Mouse (Mus musculus): Measurements from ENCODE around the gene Gja5. TPM values are rescaled to one million over a fixed set of nuclear protein-coding genes. Genes with fewer than 3 reads are reported as not detected.

The Gja5 gene
- 3.1 and 3.6 TPM in 2 replicates for polyA plus RNA-seq (2015; fragmentation: Nextera tagmentation; extraction: Ambion mirVana)

DNA sequence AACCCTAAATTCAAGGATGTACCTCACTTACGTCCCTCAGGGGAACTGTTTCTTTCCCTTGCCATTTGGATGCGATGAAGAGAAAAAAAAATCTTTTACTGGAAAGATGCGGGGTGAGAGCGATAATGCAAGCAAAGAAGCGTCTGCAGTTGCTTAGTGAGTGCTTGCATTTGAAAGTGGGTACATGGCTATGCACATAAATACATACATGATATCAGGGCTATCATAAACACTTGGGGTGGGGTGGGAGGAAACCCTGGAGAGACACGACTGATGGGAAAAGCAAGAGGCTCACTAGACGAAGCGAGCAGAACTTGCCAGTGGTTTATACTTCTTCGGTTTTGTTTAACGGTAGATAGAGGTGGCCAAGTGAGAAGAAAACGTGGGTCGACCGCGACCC, at the start of gene Gja5:
Gene Gja5, plus strand, starts transcription at position 301 of the 400 bp plus-strand sequence.
- 13% methylated on average over 14 of the region's 14 CpGs for WGBS

DNA sequence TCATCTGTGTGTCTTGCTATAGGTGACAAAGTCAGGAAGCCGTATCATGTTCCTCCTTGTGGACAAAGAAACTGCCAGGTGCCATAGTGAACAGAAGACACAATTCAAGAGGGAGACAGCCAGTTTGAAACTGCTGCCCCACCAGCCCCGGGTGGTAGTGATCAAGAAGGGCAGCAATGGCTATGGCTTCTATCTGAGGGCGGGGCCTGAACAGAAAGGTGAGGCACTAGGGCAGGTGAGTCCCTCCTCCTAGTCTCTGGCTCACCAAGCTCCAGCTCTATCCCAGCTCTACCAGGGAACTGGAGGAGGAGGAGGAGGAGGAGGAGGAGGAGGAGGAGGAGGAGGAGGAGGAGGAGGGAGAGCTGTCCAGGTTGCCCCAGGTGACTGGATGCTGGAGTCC, 48.7 kb upstream of the Gja5 start:
- WGBS, result 83% methylated on average over 3 of the region's 3 CpGs
- H3K27ac ChIP-seq, result no peak overlapping the region
- ATAC-seq, result no peak
- H3K4me1 ChIP-seq (replicated peaks), result no peaks in the 10 kb centered on the region
- peaks cover 6% of the 10 kb centered on the region; the same call in 1 of the 2 replicates for H3K36me3 ChIP-seq
- H3K9me3 ChIP-seq, result no peaks in the 10 kb centered on the region
- no peak overlapping the region for H3K4me2 ChIP-seq (replicated peaks)
- no peak overlapping the region for H3K9ac ChIP-seq (replicated peaks)
- no peak overlapping the region for H3K4me3 ChIP-seq (replicated peaks)
- no peaks in the 10 kb centered on the region for H3K27me3 ChIP-seq

More for the DNA sequence above, at the start of gene Gja5:
- Histone ChIP-seq H3K4me2 (replicated peaks) (peak within 1 kb of the TSS; percentile 87), H3K27me3 (peaks cover 18% of the 10 kb centered on the region), H3K9me3 (no peaks in the 10 kb centered on the region), H3K4me3 (replicated peaks) (peak within 1 kb of the TSS; percentile 81), H3K27ac (peak within 1 kb of the TSS; percentile 48; the same call in 1 of the 2 replicates), H3K36me3 (no peaks in the 10 kb centered on the region), H3K9ac (replicated peaks) (peak within 1 kb of the TSS; percentile 91), H3K4me1 (replicated peaks) (peaks cover 14% of the 10 kb centered on the region)
- no peak for ATAC-seq

DNA sequence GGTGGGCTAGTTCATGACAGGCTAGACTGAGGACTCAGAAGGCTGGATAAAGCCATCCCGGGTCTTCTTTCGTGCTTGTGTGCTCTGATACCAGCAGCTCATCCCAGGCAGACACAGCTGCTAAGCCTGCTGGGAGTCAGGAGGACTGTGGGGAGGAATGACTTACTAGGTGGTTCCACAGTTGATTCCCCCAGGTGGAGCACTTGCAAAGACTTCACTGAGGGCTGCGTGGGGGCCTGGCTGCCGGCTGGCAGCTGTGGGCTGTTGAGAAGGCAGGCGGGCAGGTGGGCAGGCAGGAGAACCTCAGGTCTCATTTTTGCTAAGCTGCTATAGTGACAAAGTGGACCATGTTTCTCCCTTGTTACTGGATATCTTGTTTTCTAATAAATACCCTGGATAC, 44.0 kb upstream of the Gja5 start:
- H3K36me3 ChIP-seq, result peaks cover 6% of the 10 kb centered on the region; the same call in 1 of the 2 replicates
- no peak overlapping the region for H3K27ac ChIP-seq
- no peak for ATAC-seq
- no peak overlapping the region for H3K4me2 ChIP-seq (replicated peaks)
- WGBS, result 94% methylated on average over 5 of the region's 5 CpGs
- H3K9me3 ChIP-seq, result no peaks in the 10 kb centered on the region
- no peaks in the 10 kb centered on the region for H3K27me3 ChIP-seq
- no peak overlapping the region for H3K9ac ChIP-seq (replicated peaks)
- no peak overlapping the region for H3K4me3 ChIP-seq (replicated peaks)
- H3K4me1 ChIP-seq (replicated peaks), result no peaks in the 10 kb centered on the region

DNA sequence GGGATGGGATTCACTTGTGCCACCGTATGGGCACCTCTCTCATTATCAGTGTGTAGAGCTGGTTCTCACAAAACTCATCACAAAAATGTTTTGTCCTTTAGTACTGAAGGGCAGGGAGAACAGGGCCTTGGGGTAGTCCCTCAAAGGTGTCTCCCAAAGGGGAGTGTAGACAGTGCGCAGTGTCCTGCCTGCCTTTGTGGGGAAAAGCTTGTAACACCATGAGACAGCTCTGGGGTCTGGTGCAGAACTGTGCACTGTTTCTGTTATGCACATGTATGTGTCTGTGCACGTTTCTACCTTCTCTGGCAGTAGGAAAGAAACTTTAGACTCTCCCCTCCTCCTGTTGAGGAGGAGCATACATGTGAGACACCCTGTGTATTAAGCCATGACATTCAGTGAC, 36.6 kb upstream of the Gja5 start:
- H3K4me2 ChIP-seq (replicated peaks), result no peak overlapping the region
- H3K27me3 ChIP-seq, result no peaks in the 10 kb centered on the region
- no peak overlapping the region for H3K4me3 ChIP-seq (replicated peaks)
- peaks cover 51% of the 10 kb centered on the region for H3K36me3 ChIP-seq
- no peaks in the 10 kb centered on the region for H3K9me3 ChIP-seq
- WGBS, result 89% methylated on average over 3 of the region's 3 CpGs
- H3K9ac ChIP-seq (replicated peaks), result no peak overlapping the region
- no peak for ATAC-seq
- no peak overlapping the region for H3K27ac ChIP-seq
- H3K4me1 ChIP-seq (replicated peaks), result no peaks in the 10 kb centered on the region

DNA sequence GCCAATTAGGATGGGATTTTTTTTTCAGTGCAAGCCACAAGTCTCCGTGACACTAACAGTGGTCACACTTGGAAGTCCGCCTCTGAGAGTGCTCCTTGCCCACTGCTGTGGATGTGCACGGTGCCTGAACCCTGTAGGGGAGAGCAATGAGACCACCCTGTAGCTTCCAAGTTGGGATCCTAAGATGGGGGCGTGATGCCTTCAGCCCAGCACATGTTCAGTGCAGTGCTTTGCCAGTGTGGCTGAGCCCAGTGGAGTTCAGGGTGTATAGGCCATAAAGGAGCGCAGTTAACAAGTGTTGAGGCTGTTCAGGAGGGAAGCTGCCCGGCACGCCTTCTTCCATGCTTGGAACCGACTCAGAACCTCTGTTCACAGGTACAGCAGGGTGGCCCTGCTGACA, 35.9 kb upstream of the Gja5 start:
- no peak for ATAC-seq
- WGBS, result 94% methylated on average over 8 of the region's 8 CpGs
- Histone ChIP-seq H3K36me3 (peaks cover 58% of the 10 kb centered on the region), H3K4me1 (replicated peaks) (no peaks in the 10 kb centered on the region), H3K4me3 (replicated peaks) (no peak overlapping the region), H3K9ac (replicated peaks) (no peak overlapping the region), H3K27me3 (no peaks in the 10 kb centered on the region), H3K27ac (no peak overlapping the region), H3K9me3 (no peaks in the 10 kb centered on the region), H3K4me2 (replicated peaks) (no peak overlapping the region)

DNA sequence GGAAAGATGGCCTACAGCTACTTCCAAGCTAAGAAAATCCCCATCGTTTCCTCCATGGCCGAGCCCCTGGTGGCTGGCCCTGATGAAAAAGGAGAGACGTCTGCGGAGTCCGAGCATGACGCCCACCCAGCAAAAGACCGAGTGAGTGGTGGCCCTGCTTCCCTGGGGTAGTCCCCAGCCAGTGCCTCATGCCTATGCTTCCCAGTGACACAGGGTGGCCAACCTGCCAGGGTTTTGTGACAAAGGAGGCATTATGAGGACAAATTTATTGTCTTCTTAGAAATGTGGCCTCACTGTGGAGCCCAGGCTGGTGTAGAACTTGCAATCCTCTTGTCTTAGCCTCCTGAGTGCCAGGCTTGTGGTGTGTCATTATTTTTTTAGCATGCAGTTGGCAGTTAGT, 35.4 kb upstream of the Gja5 start:
- Histone ChIP-seq H3K9me3 (no peaks in the 10 kb centered on the region), H3K27me3 (no peaks in the 10 kb centered on the region), H3K4me3 (replicated peaks) (no peak overlapping the region), H3K27ac (no peak overlapping the region), H3K36me3 (peaks cover 63% of the 10 kb centered on the region), H3K9ac (replicated peaks) (no peak overlapping the region), H3K4me1 (replicated peaks) (no peaks in the 10 kb centered on the region), H3K4me2 (replicated peaks) (no peak overlapping the region)
- WGBS, result 94% methylated on average over 7 of the region's 7 CpGs
- ATAC-seq, result no peak

DNA sequence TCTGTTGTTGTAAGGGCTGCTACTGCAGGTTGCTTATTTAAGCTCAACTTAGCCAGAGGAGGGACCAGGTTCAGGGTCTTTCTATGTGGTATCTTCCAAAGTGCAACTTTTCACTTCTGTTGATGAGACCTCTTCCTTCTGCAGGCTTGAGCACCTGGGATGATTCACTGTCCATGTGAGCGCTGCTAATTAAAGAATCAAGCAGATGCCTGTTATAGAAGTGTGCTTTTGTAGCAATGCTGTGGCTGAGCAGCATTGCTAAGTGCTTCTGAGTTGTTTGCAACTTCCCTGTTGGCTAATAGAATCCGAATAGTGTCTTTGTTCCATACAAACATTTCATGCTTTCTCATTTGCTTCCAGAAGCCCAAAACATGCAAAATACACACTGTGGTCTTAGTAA, 34.2 kb upstream of the Gja5 start:
- no peak for ATAC-seq
- Histone ChIP-seq H3K27ac (no peak overlapping the region), H3K4me2 (replicated peaks) (no peak overlapping the region), H3K4me3 (replicated peaks) (no peak overlapping the region), H3K9me3 (no peaks in the 10 kb centered on the region), H3K4me1 (replicated peaks) (no peaks in the 10 kb centered on the region), H3K36me3 (peaks cover 73% of the 10 kb centered on the region), H3K9ac (replicated peaks) (no peak overlapping the region), H3K27me3 (no peaks in the 10 kb centered on the region)
- 97% methylated on average over 2 of the region's 2 CpGs for WGBS

DNA sequence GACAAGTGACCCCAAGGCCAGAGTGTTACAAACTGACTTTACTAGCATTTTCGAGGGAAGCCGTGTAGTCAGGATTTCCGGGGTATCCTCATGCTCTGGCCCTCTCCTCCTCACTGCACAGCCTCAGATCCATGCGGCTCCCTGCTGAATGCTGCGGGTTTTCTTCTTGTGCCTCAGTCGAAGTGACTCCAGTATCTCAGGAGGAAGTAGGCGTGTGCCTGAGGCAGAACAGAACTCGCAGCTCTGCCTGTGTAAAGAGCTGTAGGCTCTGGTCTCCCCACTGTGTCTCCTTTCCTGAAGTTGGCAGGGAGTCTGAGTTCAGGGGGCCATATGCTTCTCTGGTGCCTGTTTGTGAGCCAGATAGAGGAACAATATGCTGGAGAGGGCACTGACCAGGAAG, 33.4 kb upstream of the Gja5 start:
- Histone ChIP-seq H3K27ac (no peak overlapping the region), H3K36me3 (peaks cover 78% of the 10 kb centered on the region), H3K9me3 (no peaks in the 10 kb centered on the region), H3K4me2 (replicated peaks) (no peak overlapping the region), H3K4me3 (replicated peaks) (no peak overlapping the region), H3K9ac (replicated peaks) (no peak overlapping the region), H3K4me1 (replicated peaks) (no peaks in the 10 kb centered on the region), H3K27me3 (no peaks in the 10 kb centered on the region)
- ATAC-seq, result no peak
- WGBS, result 94% methylated on average over 8 of the region's 8 CpGs

DNA sequence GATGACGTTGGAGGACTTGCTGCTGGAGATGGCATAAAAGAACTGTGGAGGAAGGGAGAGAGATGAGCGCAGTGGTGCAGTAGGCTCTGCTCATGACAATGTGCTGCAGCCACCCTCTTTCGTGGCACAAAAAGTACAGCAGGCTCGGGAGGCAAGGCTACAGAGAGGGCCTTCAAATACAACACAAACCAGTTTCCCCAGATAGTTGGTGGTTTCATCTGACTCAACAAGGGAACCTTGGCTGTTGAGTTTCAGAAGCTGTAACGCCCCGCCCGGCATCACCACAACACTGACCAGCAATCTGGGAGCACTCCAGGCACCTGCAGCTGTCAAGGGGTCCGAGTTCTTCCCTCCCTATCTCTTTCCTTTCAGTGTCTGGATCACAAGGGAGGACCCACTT, 32.0 kb upstream of the Gja5 start:
- H3K4me1 ChIP-seq (replicated peaks), result no peaks in the 10 kb centered on the region
- ATAC-seq, result no peak
- H3K4me3 ChIP-seq (replicated peaks), result no peak overlapping the region
- no peak overlapping the region for H3K9ac ChIP-seq (replicated peaks)
- H3K4me2 ChIP-seq (replicated peaks), result no peak overlapping the region
- H3K36me3 ChIP-seq, result peaks cover 80% of the 10 kb centered on the region
- no peak overlapping the region for H3K27ac ChIP-seq
- 98% methylated on average over 8 of the region's 8 CpGs for WGBS
- H3K27me3 ChIP-seq, result no peaks in the 10 kb centered on the region
- no peaks in the 10 kb centered on the region for H3K9me3 ChIP-seq

DNA sequence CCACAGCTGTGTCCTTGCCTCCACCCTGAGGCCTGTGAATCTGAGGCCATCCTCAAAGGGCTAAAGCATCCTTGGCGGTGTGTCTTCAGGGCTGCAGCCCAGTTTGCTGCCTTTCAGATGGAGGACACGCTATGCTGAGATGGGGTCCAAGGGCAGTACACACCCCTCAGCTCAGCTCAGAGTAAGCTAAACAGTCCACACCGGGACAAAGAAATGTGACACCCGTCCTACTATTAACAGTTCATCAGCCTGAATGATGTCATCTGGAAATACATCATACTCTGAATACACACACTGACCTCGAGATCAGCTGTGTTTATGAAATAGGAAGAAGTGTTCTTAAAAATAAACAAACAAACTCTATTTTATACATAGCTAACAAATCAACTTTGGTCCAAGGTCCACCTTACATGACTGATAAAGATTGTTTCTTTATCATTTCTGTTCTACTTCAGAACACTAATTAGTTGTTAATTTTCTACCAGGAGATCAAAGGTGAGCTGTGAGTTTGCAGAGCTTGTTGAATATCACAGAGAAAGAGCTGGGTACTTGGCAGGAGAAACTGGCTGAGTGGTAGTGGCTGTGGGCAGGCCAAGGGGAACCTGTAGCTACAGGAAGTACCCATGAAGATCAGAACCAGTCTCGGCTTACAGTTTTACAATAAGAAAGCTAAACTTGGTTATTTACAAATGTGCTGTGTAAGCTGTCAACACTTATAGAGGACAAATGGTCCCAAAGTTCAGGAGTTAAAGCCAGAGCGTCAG, 29.5 kb upstream of the Gja5 start:
- Histone ChIP-seq H3K9ac (replicated peaks) (no peak overlapping the region), H3K27ac (no peak overlapping the region), H3K4me3 (replicated peaks) (no peak overlapping the region), H3K9me3 (no peaks in the 10 kb centered on the region), H3K36me3 (peaks cover 78% of the 10 kb centered on the region), H3K27me3 (no peaks in the 10 kb centered on the region), H3K4me2 (replicated peaks) (no peak overlapping the region), H3K4me1 (replicated peaks) (no peaks in the 10 kb centered on the region)
- WGBS, result 87% methylated on average over 7 of the region's 7 CpGs
- ATAC-seq, result no peak

DNA sequence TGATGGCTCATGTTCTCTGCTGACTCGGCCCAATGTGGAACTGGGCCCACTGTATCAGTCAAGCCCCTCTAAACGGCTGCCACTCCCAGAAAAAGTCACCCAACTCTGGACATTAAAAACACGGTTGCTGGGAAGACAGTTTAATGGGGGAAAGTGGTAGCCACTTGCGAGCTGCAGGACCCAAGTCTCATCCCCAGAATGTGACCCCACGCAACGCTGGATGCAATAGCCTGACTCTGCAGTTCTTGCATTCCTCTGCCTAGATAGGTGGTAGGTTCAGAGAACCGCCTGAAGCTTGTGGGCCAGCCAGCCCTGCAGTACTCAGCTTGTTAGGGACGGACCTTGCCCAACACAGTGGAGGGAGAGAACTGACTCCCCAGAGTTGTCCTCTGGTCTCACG, 25.0 kb upstream of the Gja5 start:
- Histone ChIP-seq H3K9ac (replicated peaks) (no peak overlapping the region), H3K4me3 (replicated peaks) (no peak overlapping the region), H3K27me3 (no peaks in the 10 kb centered on the region), H3K9me3 (no peaks in the 10 kb centered on the region), H3K4me2 (replicated peaks) (no peak overlapping the region), H3K36me3 (peaks cover 73% of the 10 kb centered on the region), H3K27ac (no peak overlapping the region), H3K4me1 (replicated peaks) (no peaks in the 10 kb centered on the region)
- WGBS, result 91% methylated on average over 9 of the region's 9 CpGs
- ATAC-seq, result no peak

DNA sequence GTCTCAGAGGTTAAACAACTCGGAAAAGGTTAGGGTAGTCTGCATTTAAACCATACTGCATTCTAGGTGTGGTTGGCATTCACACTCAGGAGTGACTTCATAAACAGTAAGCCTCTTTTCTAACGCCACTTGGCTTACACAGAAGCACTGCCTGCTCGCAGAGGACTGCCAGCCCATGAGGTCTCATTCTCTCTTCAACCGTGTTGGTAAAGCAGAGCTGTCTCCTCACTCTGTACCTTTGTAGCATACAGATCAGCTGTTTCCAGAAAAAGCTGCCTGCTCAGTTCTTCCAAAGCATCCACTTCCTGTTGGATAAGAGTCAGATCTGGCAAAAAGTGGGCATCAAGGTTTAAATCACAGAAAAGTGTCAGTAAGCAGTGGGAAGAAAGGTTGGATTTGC, 24.1 kb upstream of the Gja5 start:
- H3K4me1 ChIP-seq (replicated peaks), result no peaks in the 10 kb centered on the region
- ATAC-seq, result no peak
- no peak overlapping the region for H3K27ac ChIP-seq
- WGBS, result 88% methylated on average over 4 of the region's 4 CpGs
- H3K4me2 ChIP-seq (replicated peaks), result no peak overlapping the region
- peaks cover 69% of the 10 kb centered on the region for H3K36me3 ChIP-seq
- H3K27me3 ChIP-seq, result no peaks in the 10 kb centered on the region
- no peak overlapping the region for H3K9ac ChIP-seq (replicated peaks)
- H3K9me3 ChIP-seq, result no peaks in the 10 kb centered on the region
- H3K4me3 ChIP-seq (replicated peaks), result no peak overlapping the region

DNA sequence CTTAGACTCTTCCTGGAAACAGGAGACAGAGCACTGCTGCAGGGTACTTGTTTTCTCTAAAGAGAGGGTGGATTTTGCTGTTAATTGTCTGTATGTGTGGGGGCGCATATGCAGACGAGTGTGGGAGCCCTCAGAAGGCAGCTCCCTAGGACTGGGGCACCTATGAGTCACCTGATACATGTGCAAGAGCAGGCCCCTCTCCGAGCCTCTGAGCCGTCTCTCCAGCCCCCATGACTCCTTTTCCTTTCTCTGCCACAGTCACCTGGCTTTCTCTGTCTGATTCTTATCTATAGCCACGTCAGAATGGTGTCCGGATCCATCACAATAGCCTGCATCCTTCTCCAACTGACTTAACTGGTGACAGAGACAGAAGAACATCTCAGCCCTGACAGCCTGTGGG, 22.9 kb upstream of the Gja5 start:
- Histone ChIP-seq H3K9ac (replicated peaks) (no peak overlapping the region), H3K36me3 (peaks cover 73% of the 10 kb centered on the region), H3K4me3 (replicated peaks) (no peak overlapping the region), H3K4me1 (replicated peaks) (no peaks in the 10 kb centered on the region), H3K9me3 (no peaks in the 10 kb centered on the region), H3K27me3 (no peaks in the 10 kb centered on the region), H3K27ac (no peak overlapping the region), H3K4me2 (replicated peaks) (no peak overlapping the region)
- 81% methylated on average over 6 of the region's 6 CpGs for WGBS
- ATAC-seq, result no peak

Data from midbrain, embryonic 13.5 days (tissue).